Mouse (Mus musculus): ENCODE measurements around the gene Furin.

GRCm38 (mm10) chr7:80365759-80366158 lies 39.5 kb downstream of the Furin start:
- TF ChIP-seq POLR2A (IDR thresholded peaks at IDR 0.05; ENCODE audit: control insufficient read depth, extremely low read depth, insufficient read depth, low read length, poor library complexity) (no peak), CTCF (IDR thresholded peaks at IDR 0.05; ENCODE audit: borderline replicate concordance, control insufficient read depth, extremely low read depth, insufficient read depth, low read length, poor library complexity) (no peak)
